Mouse (Mus musculus): ENCODE data around the gene Fam57b. TPM values are rescaled to one million over a fixed set of nuclear protein-coding genes. Genes with fewer than 3 reads are reported as not detected.

Fam57b gene
- polyA plus RNA-seq, 1 experiment from 2014 or later: 1.2 TPM

DNA sequence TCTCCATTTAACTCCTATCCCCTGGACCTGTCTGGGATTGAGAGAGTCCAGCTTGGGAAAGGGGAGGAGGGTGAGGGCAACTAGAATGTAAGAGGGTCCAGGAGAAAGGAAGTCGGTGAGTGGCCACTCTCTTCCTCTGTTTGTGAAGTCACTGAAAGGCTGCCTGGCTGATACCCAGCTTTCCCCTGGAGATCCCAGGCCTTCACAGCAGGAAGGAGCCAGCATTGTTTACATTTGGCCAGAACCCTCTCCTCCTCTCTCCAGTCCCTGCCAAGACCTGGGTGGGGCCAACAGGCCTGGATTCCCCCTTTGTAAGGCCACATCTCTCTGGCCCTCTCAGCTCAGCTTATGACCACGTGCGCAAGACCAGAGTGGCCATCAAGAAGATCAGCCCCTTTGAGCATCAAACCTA lies 37.1 kb upstream of the Fam57b start:
- WGBS: 26% methylated on average over 3 of the region's 3 CpGs
- H3K27ac ChIP-seq (replicated peaks in 1 of 2; ENCODE audit: control insufficient read depth in 1 of 2, insufficient read depth in 1 of 2, low read depth in 2 of 2, low read length in 2 of 2): peak overlapping the region; percentile 56 to 95
- H3K4me1 ChIP-seq (ENCODE audit: control insufficient read depth in 2 of 2, insufficient read depth in 2 of 2, low read length in 2 of 2): peaks cover 18 to 31% of the 10 kb centered on the region in 2 experiments
- H3K9ac ChIP-seq (ENCODE audit: low read length): peak overlapping the region; percentile 94
- ATAC-seq (ENCODE audit: insufficient number of reproducible peaks, insufficient read depth, low FRiP score, low read depth): peak; percentile 71
- peak overlapping the region; percentile 97 for H3K4me2 ChIP-seq (ENCODE audit: low read length)
- H3K27me3 ChIP-seq (ENCODE audit: control insufficient read depth, insufficient read depth, low read length): no peaks in the 10 kb centered on the region
- H3K36me3 ChIP-seq (ENCODE audit: control insufficient read depth, insufficient read depth, low read length): peaks cover 35% of the 10 kb centered on the region
- peak overlapping the region; percentile 86 to 88 for H3K4me3 ChIP-seq (ENCODE audit: control insufficient read depth in 1 of 2, insufficient read depth in 1 of 2, low read depth in 1 of 2, low read length in 2 of 2)
- H3K9me3 ChIP-seq (ENCODE audit: control insufficient read depth, low read length): no peaks in the 10 kb centered on the region

DNA sequence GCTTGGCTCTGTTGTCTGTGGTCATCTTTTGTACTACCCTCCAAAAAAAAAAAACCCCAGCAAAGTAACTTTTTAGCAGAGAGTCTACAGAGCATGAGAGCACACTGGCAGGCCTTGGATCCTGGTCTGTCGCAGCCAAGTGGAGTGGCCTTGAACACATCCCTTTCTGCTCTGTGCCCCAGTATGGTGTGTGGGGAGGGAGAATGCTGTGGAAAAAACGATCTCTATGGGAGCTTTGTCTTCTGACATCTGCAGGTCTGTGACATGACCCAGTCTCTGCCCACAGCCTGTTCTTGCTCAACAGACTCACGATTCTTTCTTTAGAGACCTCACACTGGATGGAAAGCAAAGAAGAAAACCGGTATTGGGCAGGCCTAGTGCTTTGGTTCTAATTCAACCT lies 36.5 kb upstream of the Fam57b start:
- Histone ChIP-seq H3K27ac (replicated peaks in 1 of 2; ENCODE audit: control insufficient read depth in 1 of 2, insufficient read depth in 1 of 2, low read depth in 2 of 2, low read length in 2 of 2) (peak overlapping the region; percentile 56 to 95), H3K4me2 (ENCODE audit: low read length) (peak overlapping the region; percentile 97), H3K36me3 (ENCODE audit: control insufficient read depth, insufficient read depth, low read length) (peaks cover 41% of the 10 kb centered on the region), H3K9ac (ENCODE audit: low read length) (peak overlapping the region; percentile 94), H3K4me1 (ENCODE audit: control insufficient read depth in 2 of 2, insufficient read depth in 2 of 2, low read length in 2 of 2) (peaks cover 18 to 31% of the 10 kb centered on the region in 2 experiments), H3K4me3 (ENCODE audit: control insufficient read depth in 1 of 2, insufficient read depth in 1 of 2, low read depth in 1 of 2, low read length in 2 of 2) (peak overlapping the region in 1 of 2 experiments; percentile 86; a peak in 2 of 4 replicates), H3K27me3 (ENCODE audit: control insufficient read depth, insufficient read depth, low read length) (no peaks in the 10 kb centered on the region), H3K9me3 (ENCODE audit: control insufficient read depth, low read length) (no peaks in the 10 kb centered on the region)
- no peak for ATAC-seq (ENCODE audit: insufficient number of reproducible peaks, insufficient read depth, low FRiP score, low read depth)
- 55% methylated on average over 4 of the region's 4 CpGs for WGBS

DNA sequence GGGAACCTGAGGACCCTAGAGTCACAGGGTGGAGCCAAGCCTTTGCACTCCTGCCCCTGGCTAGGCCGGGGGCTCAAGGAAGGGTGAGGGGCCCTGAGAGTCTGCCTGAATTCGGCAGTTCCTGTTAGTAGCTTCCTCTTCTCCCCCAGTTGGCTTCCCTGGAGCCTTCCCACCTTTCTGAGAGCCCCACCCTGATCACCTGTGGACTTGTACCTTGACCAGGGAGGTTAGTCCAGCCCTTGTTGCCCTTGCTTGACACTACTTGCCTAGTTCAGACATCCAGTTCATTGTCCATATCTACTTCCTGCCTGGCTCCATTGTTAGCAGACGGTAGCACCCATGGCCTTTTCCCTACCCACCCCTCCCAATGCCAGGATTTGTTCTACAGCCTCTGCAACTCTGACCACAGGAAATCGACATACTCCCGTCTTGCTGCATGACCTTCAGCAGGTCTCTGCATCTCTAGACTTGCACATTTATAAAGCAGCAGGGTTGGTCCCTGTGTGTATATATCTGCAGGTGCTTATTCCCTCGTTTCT lies 35.9 kb upstream of the Fam57b start:
- Histone ChIP-seq H3K27me3 (ENCODE audit: control insufficient read depth, insufficient read depth, low read length) (no peaks in the 10 kb centered on the region), H3K4me2 (ENCODE audit: low read length) (peak overlapping the region; percentile 97), H3K9me3 (ENCODE audit: control insufficient read depth, low read length) (no peaks in the 10 kb centered on the region), H3K4me3 (ENCODE audit: control insufficient read depth in 1 of 2, insufficient read depth in 1 of 2, low read depth in 1 of 2, low read length in 2 of 2) (no peak overlapping the region), H3K27ac (replicated peaks in 1 of 2; ENCODE audit: control insufficient read depth in 1 of 2, insufficient read depth in 1 of 2, low read depth in 2 of 2, low read length in 2 of 2) (peak overlapping the region; percentile 29 to 95), H3K36me3 (ENCODE audit: control insufficient read depth, insufficient read depth, low read length) (peaks cover 47% of the 10 kb centered on the region), H3K4me1 (ENCODE audit: control insufficient read depth in 2 of 2, insufficient read depth in 2 of 2, low read length in 2 of 2) (peaks cover 18 to 31% of the 10 kb centered on the region in 2 experiments), H3K9ac (ENCODE audit: low read length) (peak overlapping the region; percentile 94; the same call in 1 of the 2 replicates)
- 56% methylated on average over 6 of the region's 6 CpGs for WGBS
- no peak for ATAC-seq (ENCODE audit: insufficient number of reproducible peaks, insufficient read depth, low FRiP score, low read depth)

DNA sequence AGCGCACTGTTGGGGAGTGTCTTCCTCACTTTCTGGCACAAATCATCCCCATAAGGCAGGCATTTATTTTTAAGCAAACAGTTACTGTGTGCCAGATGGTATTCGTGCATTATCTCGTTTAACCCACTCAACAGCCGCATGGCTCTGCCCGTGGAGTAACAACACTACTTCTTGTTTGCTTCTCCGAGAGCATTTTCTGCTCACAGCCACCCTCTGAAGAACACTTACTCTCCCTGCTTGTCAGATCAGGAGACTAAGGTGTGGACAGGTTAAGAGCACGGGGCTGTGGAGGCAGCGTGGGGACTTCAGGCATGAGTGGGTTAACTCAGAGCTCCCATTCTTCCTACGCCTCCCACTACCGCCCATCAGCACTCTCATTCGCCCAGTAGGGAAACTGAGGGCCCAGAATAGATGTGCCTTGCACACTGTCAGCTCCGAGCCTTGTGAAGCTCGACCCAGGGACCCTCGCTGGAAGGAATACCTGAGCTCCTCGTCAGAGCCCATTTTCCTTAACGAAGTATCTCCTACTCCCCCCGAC lies 34.9 kb upstream of the Fam57b start:
- Histone ChIP-seq H3K4me3 (ENCODE audit: control insufficient read depth in 1 of 2, insufficient read depth in 1 of 2, low read depth in 1 of 2, low read length in 2 of 2) (no peak overlapping the region), H3K27me3 (ENCODE audit: control insufficient read depth, insufficient read depth, low read length) (no peaks in the 10 kb centered on the region), H3K36me3 (ENCODE audit: control insufficient read depth, insufficient read depth, low read length) (peaks cover 57% of the 10 kb centered on the region), H3K27ac (replicated peaks in 1 of 2; ENCODE audit: control insufficient read depth in 1 of 2, insufficient read depth in 1 of 2, low read depth in 2 of 2, low read length in 2 of 2) (0 out of 4 replicates have a peak overlapping the region, but pooled peaks of 1 of the 2 experiments have one; percentile 14), H3K4me1 (ENCODE audit: control insufficient read depth in 2 of 2, insufficient read depth in 2 of 2, low read length in 2 of 2) (peaks cover 18 to 31% of the 10 kb centered on the region in 2 experiments), H3K9me3 (ENCODE audit: control insufficient read depth, low read length) (no peaks in the 10 kb centered on the region), H3K4me2 (ENCODE audit: low read length) (no peak overlapping the region), H3K9ac (ENCODE audit: low read length) (peak overlapping the region; percentile 5; the same call in 1 of the 2 replicates)
- no peak for ATAC-seq (ENCODE audit: insufficient number of reproducible peaks, insufficient read depth, low FRiP score, low read depth)
- 40% methylated on average over 17 of the region's 17 CpGs for whole genome bisulfite sequencing

DNA sequence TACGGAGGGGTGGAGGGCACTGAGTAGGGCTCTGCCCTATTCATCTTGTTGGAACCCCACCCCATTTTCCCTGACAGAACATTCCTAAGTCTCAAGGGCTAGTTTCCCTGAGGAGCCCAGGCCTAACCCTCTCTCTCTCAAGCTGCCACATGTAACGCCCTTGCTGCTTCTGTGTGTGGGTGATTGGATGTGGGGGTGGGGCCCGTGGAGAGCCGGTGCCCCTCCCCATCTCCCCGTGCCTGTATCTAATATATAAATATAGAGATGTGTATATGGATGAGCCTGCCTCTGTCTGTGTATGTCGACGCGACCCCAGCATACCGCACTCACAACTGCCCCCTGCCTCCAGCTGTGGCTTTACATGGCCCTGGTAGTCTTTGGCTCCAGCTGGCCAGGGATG lies 31.9 kb upstream of the Fam57b start:
- no peaks in the 10 kb centered on the region for H3K9me3 ChIP-seq (ENCODE audit: control insufficient read depth, low read length)
- ATAC-seq (ENCODE audit: insufficient number of reproducible peaks, insufficient read depth, low FRiP score, low read depth): no peak
- H3K4me2 ChIP-seq (ENCODE audit: low read length): no peak overlapping the region
- H3K27me3 ChIP-seq (ENCODE audit: control insufficient read depth, insufficient read depth, low read length): no peaks in the 10 kb centered on the region
- H3K36me3 ChIP-seq (ENCODE audit: control insufficient read depth, insufficient read depth, low read length): peaks cover 87% of the 10 kb centered on the region
- H3K27ac ChIP-seq (replicated peaks in 1 of 2; ENCODE audit: control insufficient read depth in 1 of 2, insufficient read depth in 1 of 2, low read depth in 2 of 2, low read length in 2 of 2): no peak overlapping the region
- peaks cover 17 to 27% of the 10 kb centered on the region in 2 experiments for H3K4me1 ChIP-seq (ENCODE audit: control insufficient read depth in 2 of 2, insufficient read depth in 2 of 2, low read length in 2 of 2)
- WGBS: 86% methylated on average over 9 of the region's 9 CpGs
- no peak overlapping the region for H3K9ac ChIP-seq (ENCODE audit: low read length)
- no peak overlapping the region for H3K4me3 ChIP-seq (ENCODE audit: control insufficient read depth in 1 of 2, insufficient read depth in 1 of 2, low read depth in 1 of 2, low read length in 2 of 2)

DNA sequence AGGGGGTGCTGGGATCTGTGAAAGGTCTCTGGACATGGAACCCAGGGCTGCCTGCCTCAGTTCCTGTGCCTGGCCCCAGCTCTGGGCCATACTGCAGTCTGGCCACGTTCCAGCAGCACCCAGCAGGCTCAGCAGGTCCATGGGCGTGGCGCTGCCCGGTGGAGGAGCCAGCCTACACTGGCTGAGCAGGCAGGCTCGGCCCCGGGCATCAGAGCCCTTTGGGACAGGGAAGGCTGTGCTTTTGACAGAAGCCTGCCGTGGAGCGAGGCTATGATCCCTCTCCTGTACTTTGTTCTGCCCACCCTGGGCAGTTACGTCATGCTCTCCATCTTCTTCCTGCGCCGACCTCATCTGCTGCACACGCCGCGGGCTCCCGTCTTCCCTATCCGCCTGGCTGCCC lies 31.3 kb upstream of the Fam57b start, which contains the start of gene Gdpd3:
Gene Gdpd3, plus strand, starts transcription at position 134 of the 400 bp plus-strand sequence.
- WGBS: 93% methylated on average over 16 of the region's 16 CpGs
- H3K4me2 ChIP-seq (ENCODE audit: low read length): no peak within 1 kb of the TSS
- no peak within 1 kb of the TSS for H3K27ac ChIP-seq (replicated peaks in 1 of 2; ENCODE audit: control insufficient read depth in 1 of 2, insufficient read depth in 1 of 2, low read depth in 2 of 2, low read length in 2 of 2)
- no peak within 1 kb of the TSS for H3K9ac ChIP-seq (ENCODE audit: low read length)
- H3K4me1 ChIP-seq (ENCODE audit: control insufficient read depth in 2 of 2, insufficient read depth in 2 of 2, low read length in 2 of 2): peaks cover 11 to 20% of the 10 kb centered on the region in 2 experiments
- ATAC-seq (ENCODE audit: insufficient number of reproducible peaks, insufficient read depth, low FRiP score, low read depth): no peak
- H3K36me3 ChIP-seq (ENCODE audit: control insufficient read depth, insufficient read depth, low read length): peaks cover 93% of the 10 kb centered on the region
- H3K9me3 ChIP-seq (ENCODE audit: control insufficient read depth, low read length): no peaks in the 10 kb centered on the region
- H3K27me3 ChIP-seq (ENCODE audit: control insufficient read depth, insufficient read depth, low read length): no peaks in the 10 kb centered on the region
- H3K4me3 ChIP-seq (ENCODE audit: control insufficient read depth in 1 of 2, insufficient read depth in 1 of 2, low read depth in 1 of 2, low read length in 2 of 2): no peak within 1 kb of the TSS

DNA sequence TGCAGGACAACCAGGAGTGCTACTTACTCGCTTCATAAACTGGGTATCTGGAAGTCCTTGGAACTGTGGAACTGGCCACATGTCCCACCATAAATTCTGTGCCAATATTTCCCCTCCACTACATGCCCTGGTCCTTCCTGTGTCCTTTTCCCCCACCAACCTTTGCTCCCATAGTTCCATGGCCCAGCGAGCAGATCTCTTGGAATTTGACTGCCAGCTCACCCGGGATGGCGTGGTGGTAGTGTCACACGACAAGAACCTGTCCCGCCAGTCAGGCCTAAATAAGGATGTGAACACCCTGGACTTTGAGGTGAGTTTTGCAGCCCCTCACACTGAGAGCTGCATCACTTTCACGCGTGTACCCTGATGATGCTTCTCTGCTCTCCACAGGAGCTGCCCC lies 30.5 kb upstream of the Fam57b start:
- H3K36me3 ChIP-seq (ENCODE audit: control insufficient read depth, insufficient read depth, low read length): peaks cover 98% of the 10 kb centered on the region
- no peak overlapping the region for H3K4me3 ChIP-seq (ENCODE audit: control insufficient read depth in 1 of 2, insufficient read depth in 1 of 2, low read depth in 1 of 2, low read length in 2 of 2)
- no peak overlapping the region for H3K4me2 ChIP-seq (ENCODE audit: low read length)
- peaks cover 4 to 12% of the 10 kb centered on the region in 2 experiments; a peak in 3 of 4 replicates for H3K4me1 ChIP-seq (ENCODE audit: control insufficient read depth in 2 of 2, insufficient read depth in 2 of 2, low read length in 2 of 2)
- no peaks in the 10 kb centered on the region for H3K9me3 ChIP-seq (ENCODE audit: control insufficient read depth, low read length)
- no peak for ATAC-seq (ENCODE audit: insufficient number of reproducible peaks, insufficient read depth, low FRiP score, low read depth)
- no peaks in the 10 kb centered on the region for H3K27me3 ChIP-seq (ENCODE audit: control insufficient read depth, insufficient read depth, low read length)
- 85% methylated on average over 8 of the region's 8 CpGs for WGBS
- no peak overlapping the region for H3K9ac ChIP-seq (ENCODE audit: low read length)
- H3K27ac ChIP-seq (replicated peaks in 1 of 2; ENCODE audit: control insufficient read depth in 1 of 2, insufficient read depth in 1 of 2, low read depth in 2 of 2, low read length in 2 of 2): no peak overlapping the region

All from heart, embryonic 14.5 days (tissue).